Mouse (Mus musculus): ENCODE measurements at regions not wholly inside any gene's neighbourhood (a gene's known extent, or its start where the extent isn't known, plus 50 kb on each side); places are given as distances from the start of the nearest gene placed in this dataset.

- DNase-seq, result no peak
Observed at GRCm38 (mm10) chr13:46104971-46105370, 140.2 kb upstream of the Atxn1 start.

- DNase-seq, result no peak
Observed at GRCm38 (mm10) chr13:46098621-46099020, 133.8 kb upstream of the Atxn1 start.

GRCm38 (mm10) chr13:46098131-46098530, 133.3 kb upstream of the Atxn1 start:
- no peak for DNase-seq

GRCm38 (mm10) chr13:46096968-46097367, 132.2 kb upstream of the Atxn1 start:
- DNase-seq, result no peak

GRCm38 (mm10) chr13:46096416-46096815, 131.6 kb upstream of the Atxn1 start:
- no peak for DNase-seq

- no peak for DNase-seq
Observed at GRCm38 (mm10) chr13:46092787-46093186, 128.0 kb upstream of the Atxn1 start.

- no peak for DNase-seq
Observed at GRCm38 (mm10) chr13:46091109-46091508, 126.3 kb upstream of the Atxn1 start.

GRCm38 (mm10) chr13:46088237-46088636, 123.4 kb upstream of the Atxn1 start:
- DNase-seq, result no peak

GRCm38 (mm10) chr13:46087663-46088062, 122.9 kb upstream of the Atxn1 start:
- no peak for DNase-seq

GRCm38 (mm10) chr13:46076879-46077278, 112.1 kb upstream of the Atxn1 start:
- no peak for DNase-seq

GRCm38 (mm10) chr13:46071670-46072069, 106.9 kb upstream of the Atxn1 start:
- DNase-seq, result no peak

GRCm38 (mm10) chr13:46069571-46069970, 104.8 kb upstream of the Atxn1 start:
- DNase-seq, result no peak

GRCm38 (mm10) chr13:46062758-46063157, 98.0 kb upstream of the Atxn1 start:
- DNase-seq, result no peak

GRCm38 (mm10) chr13:46059870-46060269, 95.1 kb upstream of the Atxn1 start:
- no peak for DNase-seq

- DNase-seq, result peak; percentile 14
Observed at GRCm38 (mm10) chr13:46058862-46059261, 94.1 kb upstream of the Atxn1 start.

GRCm38 (mm10) chr13:46058341-46058740, 93.5 kb upstream of the Atxn1 start:
- DNase-seq, result no peak

GRCm38 (mm10) chr13:46055410-46055809, 90.6 kb upstream of the Atxn1 start:
- DNase-seq, result no peak

- DNase-seq, result no peak
Observed at GRCm38 (mm10) chr13:46043568-46043967, 78.8 kb upstream of the Atxn1 start.

- DNase-seq, result peak; percentile 18
Observed at GRCm38 (mm10) chr13:46043016-46043415, 78.2 kb upstream of the Atxn1 start.

GRCm38 (mm10) chr13:46042224-46042623, 77.4 kb upstream of the Atxn1 start:
- DNase-seq, result no peak

- no peak for DNase-seq
Observed at GRCm38 (mm10) chr13:46041475-46041874, 76.7 kb upstream of the Atxn1 start.

GRCm38 (mm10) chr13:46040062-46040461, 75.3 kb upstream of the Atxn1 start:
- no peak for DNase-seq

GRCm38 (mm10) chr13:46038441-46039331, 73.9 kb upstream of the Atxn1 start:
- DNase-seq, result no peak

- no peak for DNase-seq
Observed at GRCm38 (mm10) chr13:46032281-46032680, 67.5 kb upstream of the Atxn1 start.

GRCm38 (mm10) chr13:46026018-46026417, 61.2 kb upstream of the Atxn1 start:
- no peak for DNase-seq
